Mouse (Mus musculus): ENCODE results near the gene Acp2.

DNA sequence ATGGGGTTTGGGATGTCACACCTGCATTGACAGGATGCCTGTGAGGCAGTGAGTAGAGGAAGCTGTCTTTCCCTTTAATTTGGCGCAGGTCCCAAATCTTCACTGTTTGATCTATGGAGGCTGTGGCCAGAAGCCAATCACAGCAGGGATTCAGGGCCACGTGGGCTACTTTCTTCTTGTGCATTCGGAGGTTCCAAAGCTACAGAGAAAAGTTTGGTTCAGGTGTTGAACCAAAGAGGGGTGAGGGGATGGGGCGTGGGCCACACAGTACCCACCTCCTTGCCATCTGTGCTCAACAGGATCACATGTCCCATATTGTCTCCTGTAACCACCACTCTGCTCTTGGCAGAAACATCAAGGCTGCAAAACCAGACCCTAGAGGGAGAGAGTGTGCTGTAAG, 14.3 kb downstream of the Acp2 start:
- TF ChIP-seq POLR2A (IDR thresholded peaks at IDR 0.05; ENCODE audit: insufficient read length, low read depth) (no peak), CEBPB (IDR thresholded peaks at IDR 0.05; ENCODE audit: insufficient read depth, poor library complexity, severe bottlenecking) (no peak), TCF12 (IDR thresholded peaks at IDR 0.05; ENCODE audit: insufficient read depth, poor library complexity, severe bottlenecking) (no peak), MYOG (IDR thresholded peaks at IDR 0.05; ENCODE audit: control insufficient read depth in 1 of 3, insufficient read depth in 1 of 3, insufficient read length in 2 of 3, low read depth in 2 of 3) (no peak), POLR2AphosphoS2 (IDR thresholded peaks at IDR 0.05; ENCODE audit: insufficient read length, low read depth) (no peak), MAX (IDR thresholded peaks at IDR 0.05; ENCODE audit: low read depth) (no peak), USF1 (IDR thresholded peaks at IDR 0.05; ENCODE audit: low read depth) (no peak), E2F4 (IDR thresholded peaks at IDR 0.05; ENCODE audit: insufficient read depth) (no peak), TCF3 (IDR thresholded peaks at IDR 0.05; ENCODE audit: insufficient read length, low read depth) (no peak)
